Mouse (Mus musculus) embryo, embryonic 10.5 days (tissue): ENCODE data around the gene Cyp1a2.
A peak's percentile ranks its signal among the peaks of the same experiment; 100 is the strongest.
"Not testable (repeated sequence)": the region's sequence is repeated elsewhere in the genome, so short reads cannot be mapped to it uniquely, and the experiment has no call there.

Experiments used
- DNase-seq: peaks from one replicate; pipeline ENCODE4 v3.0.0-alpha.2; 2015; ENCODE audit warnings: low spot score

Gene Cyp1a2

GRCm38 (mm10) chr9:57683520-57683919 lies at the start of gene Cyp1a2:
TSS of gene Cyp1a2 (minus strand) at chr9:57683703.
- DNase-seq: no peak

GRCm38 (mm10) chr9:57728312-57728711 lies 44.8 kb upstream of the Cyp1a2 start:
- DNase-seq: no peak

GRCm38 (mm10) chr9:57724701-57725100 lies 41.2 kb upstream of the Cyp1a2 start:
- DNase-seq: no peak

- DNase-seq: no peak
Measured at GRCm38 (mm10) chr9:57723796-57724195, 40.3 kb upstream of the Cyp1a2 start.

- DNase-seq: no peak
Measured at GRCm38 (mm10) chr9:57723315-57723715, 39.8 kb upstream of the Cyp1a2 start.

GRCm38 (mm10) chr9:57722371-57722770 lies 38.9 kb upstream of the Cyp1a2 start:
- DNase-seq: no peak

GRCm38 (mm10) chr9:57720736-57721135 lies 37.2 kb upstream of the Cyp1a2 start:
- DNase-seq: no peak

- no peak for DNase-seq
Measured at GRCm38 (mm10) chr9:57718408-57718807, 34.9 kb upstream of the Cyp1a2 start.

- DNase-seq: no peak
Measured at GRCm38 (mm10) chr9:57712194-57712593, 28.7 kb upstream of the Cyp1a2 start.

- not testable (repeated sequence) for DNase-seq
Measured at GRCm38 (mm10) chr9:57710214-57710613, 26.7 kb upstream of the Cyp1a2 start.

GRCm38 (mm10) chr9:57708720-57709274 lies 25.3 kb upstream of the Cyp1a2 start:
- peak; percentile 49 for DNase-seq

- peak; percentile 96 for DNase-seq
Measured at GRCm38 (mm10) chr9:57708068-57708719, 24.7 kb upstream of the Cyp1a2 start, which contains the start of gene Edc3. TSS of gene Edc3 (plus strand) at chr9:57708540.

- no peak for DNase-seq
Measured at GRCm38 (mm10) chr9:57706496-57706895, 23.0 kb upstream of the Cyp1a2 start.

GRCm38 (mm10) chr9:57698466-57699150 lies 15.1 kb upstream of the Cyp1a2 start:
- peak; percentile 6 for DNase-seq

- peak; percentile 7 for DNase-seq
Measured at GRCm38 (mm10) chr9:57697380-57697779, 13.9 kb upstream of the Cyp1a2 start.

GRCm38 (mm10) chr9:57696380-57697285 lies 13.1 kb upstream of the Cyp1a2 start:
- peak; percentile 33 for DNase-seq

GRCm38 (mm10) chr9:57694108-57694507 lies 10.6 kb upstream of the Cyp1a2 start:
- no peak for DNase-seq

- DNase-seq: no peak
Measured at GRCm38 (mm10) chr9:57688606-57689005, 5.1 kb upstream of the Cyp1a2 start.

GRCm38 (mm10) chr9:57688158-57688557 lies 4.7 kb upstream of the Cyp1a2 start:
- peak; percentile 23 for DNase-seq

GRCm38 (mm10) chr9:57687751-57688150 lies 4.2 kb upstream of the Cyp1a2 start, which contains the start of gene Cyp1a1:
TSS of gene Cyp1a1 (plus strand) at chr9:57687928.
- no peak for DNase-seq

- no peak for DNase-seq
Measured at GRCm38 (mm10) chr9:57686011-57686410, 2.5 kb upstream of the Cyp1a2 start.

- DNase-seq: no peak
Measured at GRCm38 (mm10) chr9:57681411-57681810, 2.1 kb downstream of the Cyp1a2 start.
